Mouse (Mus musculus) cerebellum, adult 2 months (tissue): Measurements from ENCODE around the gene Fgfr2.

ENCODE experiments used
- CTCF ChIP-seq: fragments of 200-500 bp; IDR thresholded peaks from 2 replicates; pipeline ENCODE4 v1.5.1; 2011; ENCODE audit warnings: low read depth, mild to moderate bottlenecking, control low read depth, low read length, moderate library complexity, borderline replicate concordance; ENCODE audit not compliant: insufficient read depth
- POLR2A ChIP-seq: fragments of 200-500 bp; IDR thresholded peaks from 2 replicates; pipeline ENCODE4 v1.6.1; 2011; ENCODE audit warnings: low read length, control low read depth, borderline replicate concordance; ENCODE audit not compliant: insufficient read depth

DNA sequence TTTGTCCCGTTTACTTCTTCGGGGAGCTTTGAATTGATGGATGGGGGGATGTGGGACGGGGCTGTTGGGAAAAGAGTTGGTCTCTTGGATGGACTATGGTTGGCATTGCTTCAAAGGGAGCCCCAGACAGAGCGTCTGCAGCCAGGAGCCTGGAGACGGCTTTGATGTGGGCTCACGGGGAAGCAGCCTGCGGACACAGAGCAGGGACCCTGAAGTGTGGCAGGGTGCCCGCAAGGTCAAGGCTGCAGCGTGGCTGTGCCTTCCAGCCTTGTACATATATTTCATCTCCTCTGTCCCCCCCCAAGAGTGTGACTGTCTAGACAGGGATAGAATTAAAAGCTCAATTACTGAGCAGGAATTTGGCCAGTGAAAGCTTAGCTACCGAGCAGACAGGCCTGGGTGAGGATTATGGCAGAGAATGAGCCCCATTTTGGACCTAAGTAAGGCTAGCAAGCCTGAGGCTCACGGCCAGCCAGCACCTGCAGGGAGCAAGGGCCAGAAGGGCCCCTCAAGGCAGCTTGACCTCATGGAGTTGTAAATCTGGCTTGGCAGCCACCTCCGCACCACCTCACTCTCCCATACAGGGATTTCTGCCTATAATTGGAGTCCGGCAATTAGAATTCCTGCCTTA is 2146.7 kb downstream of the Fgfr2 start:
- TF ChIP-seq CTCF = no peak
- no peak for TF ChIP-seq POLR2A
